ENCODE assay signal across 12 mouse cellular contexts in the genomic region with DNA sequence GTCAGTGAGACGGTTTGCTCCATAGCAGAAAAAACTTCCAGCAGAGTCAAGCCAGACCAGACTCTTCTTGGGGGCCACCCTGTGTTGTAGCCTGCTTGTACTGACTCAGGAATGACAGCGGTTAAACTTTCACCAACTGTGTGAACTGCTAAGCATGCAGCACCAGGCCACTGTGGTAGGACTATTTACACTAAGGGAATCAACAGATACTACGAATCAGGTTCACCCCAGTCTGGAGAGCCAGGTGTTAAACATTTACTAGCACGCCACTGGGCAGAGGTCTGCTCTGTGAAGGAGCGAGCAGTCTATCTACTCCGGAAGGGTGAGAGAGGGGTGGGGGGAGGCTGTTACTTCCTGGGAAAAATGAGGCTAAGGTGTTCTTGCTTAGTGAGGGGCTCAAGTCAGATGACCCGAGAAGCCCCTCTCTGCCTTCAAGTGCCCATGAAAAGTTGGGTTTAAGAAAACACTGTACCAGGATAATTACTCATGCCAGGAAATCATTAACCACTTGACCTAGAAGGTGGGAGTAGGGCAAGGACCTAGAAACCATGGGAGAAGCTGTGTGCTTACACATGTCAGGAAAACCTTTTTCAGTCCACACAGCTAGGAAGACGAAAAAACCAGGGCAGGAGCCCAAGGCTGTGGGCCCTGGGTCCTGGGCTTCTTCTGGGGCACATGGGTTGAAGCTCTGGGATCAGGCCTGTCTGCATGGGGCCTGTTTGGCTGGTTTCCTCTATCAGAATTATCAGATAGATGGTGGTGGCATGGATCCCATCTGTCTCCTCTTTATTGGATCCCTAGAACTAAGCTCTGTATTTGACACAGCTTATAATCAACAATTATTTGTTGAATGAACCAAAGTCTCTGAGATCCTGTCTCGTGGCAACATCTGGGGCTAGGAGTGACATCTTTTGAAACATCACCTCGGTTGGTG. TPM values are rescaled to one million over a fixed set of nuclear protein-coding genes. Genes with fewer than 3 reads are reported as not detected.
DNase-seq lines count a peak whose midpoint lies in the region; ATAC-seq and TF ChIP-seq lines count a peak whose summit lies in the region.
"Had no signal": no experiment of that assay in that cellular context is flagged by ENCODE, and none has a peak within 500 bp of the region (broad histone marks: within the 10 kb centered on the region; RNA-seq: fewer than 3 reads in every experiment).

No protein-coding gene starts in this region.

- no peak overlapping the region for H3K4me2 ChIP-seq in lung, embryonic 14.5 days
- H3K4me2 ChIP-seq in liver, embryonic 16.5 days (ENCODE audit: low read depth, low read length), result peak overlapping the region; percentile 18; the same call in 1 of the 2 replicates
- H3K4me2 ChIP-seq: embryonic facial prominence, embryonic 15.5 days; neural tube, embryonic 12.5 days had no signal

- WGBS in lung, embryonic 14.5 days, result 23% methylated on average over 10 of the region's 10 CpGs
- WGBS in liver, embryonic 16.5 days (ENCODE audit: insufficient replicate concordance), result 33% methylated on average over 10 of the region's 10 CpGs

- H3K4me3 ChIP-seq in lung, embryonic 14.5 days (ENCODE audit: low read depth, low read length), result no peak overlapping the region
- H3K4me3 ChIP-seq in liver, embryonic 16.5 days (ENCODE audit: low read depth, low read length), result no peak overlapping the region
- H3K4me3 ChIP-seq: embryonic facial prominence, embryonic 15.5 days; neural tube, embryonic 12.5 days had no signal

- ATAC-seq in lung, embryonic 14.5 days (ENCODE audit: insufficient read depth), result peak; percentile 63
- ATAC-seq in liver, embryonic 16.5 days (ENCODE audit: low read depth), result peak; percentile 86

- H3K27me3 ChIP-seq in lung, embryonic 14.5 days (ENCODE audit: insufficient read depth, low read length), result no peaks in the 10 kb centered on the region
- H3K27me3 ChIP-seq in liver, embryonic 16.5 days (ENCODE audit: control insufficient read depth, insufficient read depth, low read depth, low read length), result peaks cover 11% of the 10 kb centered on the region
- H3K27me3 ChIP-seq: embryonic facial prominence, embryonic 15.5 days; neural tube, embryonic 12.5 days had no signal

- peak; percentile 61 for DNase-seq in lung, embryonic 14.5 days
- DNase-seq in lung, adult 18-20 months, result no peak
- peak; percentile 6 for DNase-seq in heart, postnatal 4 days
- DNase-seq in kidney, postnatal 14 days, result peak; percentile 90
- DNase-seq in left cerebral cortex, adult 8-10 months (ENCODE audit: low spot score in 2 of 2), result no peak
- DNase-seq in layer of hippocampus, postnatal 14 days (ENCODE audit: low spot score in 2 of 2), result no peak
- DNase-seq in frontal cortex, postnatal 36 days (ENCODE audit: low spot score in 2 of 2), result no peak
- DNase-seq: cerebellum, adult 18-20 months; gastrocnemius, postnatal 10 days had no signal

- no peak overlapping the region for H3K9ac ChIP-seq in lung, embryonic 14.5 days
- no peak overlapping the region for H3K9ac ChIP-seq in liver, embryonic 16.5 days (ENCODE audit: low read depth, low read length)
- H3K9ac ChIP-seq: embryonic facial prominence, embryonic 15.5 days; neural tube, embryonic 12.5 days had no signal

- H3K9me3 ChIP-seq in lung, embryonic 14.5 days (ENCODE audit: low read depth, low read length), result no peaks in the 10 kb centered on the region
- no peaks in the 10 kb centered on the region for H3K9me3 ChIP-seq in liver, embryonic 16.5 days (replicated peaks; ENCODE audit: control insufficient read depth, low read length)
- H3K9me3 ChIP-seq: embryonic facial prominence, embryonic 15.5 days; neural tube, embryonic 12.5 days had no signal

- peak overlapping the region; percentile 34 for H3K27ac ChIP-seq in lung, embryonic 14.5 days (ENCODE audit: low read depth)
- peak overlapping the region; percentile 85 for H3K27ac ChIP-seq in liver, embryonic 16.5 days (ENCODE audit: low read length)
- H3K27ac ChIP-seq: embryonic facial prominence, embryonic 15.5 days; neural tube, embryonic 12.5 days had no signal

- H3K4me1 ChIP-seq in lung, embryonic 14.5 days (ENCODE audit: insufficient read depth), result peaks cover 15% of the 10 kb centered on the region
- peaks cover 17% of the 10 kb centered on the region for H3K4me1 ChIP-seq in liver, embryonic 16.5 days (ENCODE audit: control insufficient read depth, low read depth, low read length)

- H3K36me3 ChIP-seq in lung, embryonic 14.5 days (ENCODE audit: insufficient read depth), result no peaks in the 10 kb centered on the region
- no peaks in the 10 kb centered on the region for H3K36me3 ChIP-seq in liver, embryonic 16.5 days (ENCODE audit: control insufficient read depth, insufficient read depth)
- H3K36me3 ChIP-seq: embryonic facial prominence, embryonic 15.5 days; neural tube, embryonic 12.5 days had no signal

- no peak for TF ChIP-seq CTCF in lung, embryonic 14.5 days (IDR thresholded peaks at IDR 0.05; ENCODE audit: low read depth)

RNA-seq across cellular contexts. Expression of gene Zmiz1, which starts 7.0 kb away (rescaled TPM):
- 33.5 TPM in 2 replicates for polyA plus RNA-seq in lung, embryonic 14.5 days (2014; fragmentation: Nextera tagmentation; extraction: Ambion mirVana)
- 10 to 100 TPM; 67.0 to 78.5 TPM for total RNA-seq in heart, postnatal 4 days (2021)
- polyA plus RNA-seq in liver, embryonic 16.5 days (2015; fragmentation: Nextera tagmentation; extraction: Ambion mirVana), result 4.1 and 6.1 TPM in 2 replicates
- total RNA-seq in left cerebral cortex, adult 8-10 months (2022), result 10 to 100 TPM; 90.1 to 94.2 (median 92.3) TPM
- 100 to 1,000 TPM; 104 to 105 TPM for total RNA-seq in layer of hippocampus, postnatal 14 days (2021)

Comparison
In these comparisons a context has a peak if more than half of its experiments do, and no peak if none do; other contexts are left out.
1. DNase-seq: peak in lung, embryonic 14.5 days (single experiment), heart, postnatal 4 days (single experiment) and kidney, postnatal 14 days (single experiment); none in lung, adult 18-20 months (0 of 2), left cerebral cortex, adult 8-10 months (0 of 2), layer of hippocampus, postnatal 14 days (0 of 2) and frontal cortex, postnatal 36 days (0 of 2).